Mouse (Mus musculus): ENCODE data around the gene Tgfb2.

Gene Tgfb2

GRCm38 (mm10) chr1:186705915-186706248, at the start of gene Tgfb2:
TSS of gene Tgfb2 (minus strand) at chr1:186705989.
- DNase-seq (ENCODE audit: low spot score) = no peak

- no peak for DNase-seq (ENCODE audit: low spot score)
Measured at GRCm38 (mm10) chr1:186749675-186750283, 44.0 kb upstream of the Tgfb2 start.

- peak; percentile 66 for DNase-seq (ENCODE audit: low spot score)
Measured at GRCm38 (mm10) chr1:186748724-186749653, 43.2 kb upstream of the Tgfb2 start, which contains the start of gene Rrp15. TSS of gene Rrp15 (minus strand) at chr1:186749358.

- DNase-seq (ENCODE audit: low spot score) = no peak
Measured at GRCm38 (mm10) chr1:186739828-186740227, 34.0 kb upstream of the Tgfb2 start.

- no peak for DNase-seq (ENCODE audit: low spot score)
Measured at GRCm38 (mm10) chr1:186735537-186735936, 29.7 kb upstream of the Tgfb2 start.

- DNase-seq (ENCODE audit: low spot score) = no peak
Measured at GRCm38 (mm10) chr1:186733052-186733451, 27.3 kb upstream of the Tgfb2 start.

GRCm38 (mm10) chr1:186728778-186729177, 23.0 kb upstream of the Tgfb2 start:
- no peak for DNase-seq (ENCODE audit: low spot score)

GRCm38 (mm10) chr1:186726117-186726516, 20.3 kb upstream of the Tgfb2 start:
- DNase-seq (ENCODE audit: low spot score) = no peak

- no peak for DNase-seq (ENCODE audit: low spot score)
Measured at GRCm38 (mm10) chr1:186722299-186722698, 16.5 kb upstream of the Tgfb2 start.

- peak; percentile 58 for DNase-seq (ENCODE audit: low spot score)
Measured at GRCm38 (mm10) chr1:186721846-186722245, 16.1 kb upstream of the Tgfb2 start.

- DNase-seq (ENCODE audit: low spot score) = no peak
Measured at GRCm38 (mm10) chr1:186721166-186721565, 15.4 kb upstream of the Tgfb2 start.

GRCm38 (mm10) chr1:186719708-186720107, 13.9 kb upstream of the Tgfb2 start:
- DNase-seq (ENCODE audit: low spot score) = no peak

- no peak for DNase-seq (ENCODE audit: low spot score)
Measured at GRCm38 (mm10) chr1:186718881-186719280, 13.1 kb upstream of the Tgfb2 start.

- DNase-seq (ENCODE audit: low spot score) = no peak
Measured at GRCm38 (mm10) chr1:186714980-186715896, 9.4 kb upstream of the Tgfb2 start.

- no peak for DNase-seq (ENCODE audit: low spot score)
Measured at GRCm38 (mm10) chr1:186714215-186714614, 8.4 kb upstream of the Tgfb2 start.

GRCm38 (mm10) chr1:186712802-186713471, 7.1 kb upstream of the Tgfb2 start:
- DNase-seq (ENCODE audit: low spot score) = no peak

GRCm38 (mm10) chr1:186705203-186705914, 430 bp downstream of the Tgfb2 start:
- DNase-seq (ENCODE audit: low spot score) = peak; percentile 31

- DNase-seq (ENCODE audit: low spot score) = no peak
Measured at GRCm38 (mm10) chr1:186703980-186704701, 1.6 kb downstream of the Tgfb2 start.

- no peak for DNase-seq (ENCODE audit: low spot score)
Measured at GRCm38 (mm10) chr1:186703256-186703979, 2.4 kb downstream of the Tgfb2 start.
